Mouse (Mus musculus): ENCODE data around the gene 1700025G04Rik. TPM values are rescaled to one million over a fixed set of nuclear protein-coding genes. Genes with fewer than 3 reads are reported as not detected.
A peak's percentile ranks its signal among the peaks of the same experiment; 100 is the strongest.

Gene 1700025G04Rik
- polyA plus RNA-seq, 1 experiment from 2014 or later: 45.1 TPM

DNA sequence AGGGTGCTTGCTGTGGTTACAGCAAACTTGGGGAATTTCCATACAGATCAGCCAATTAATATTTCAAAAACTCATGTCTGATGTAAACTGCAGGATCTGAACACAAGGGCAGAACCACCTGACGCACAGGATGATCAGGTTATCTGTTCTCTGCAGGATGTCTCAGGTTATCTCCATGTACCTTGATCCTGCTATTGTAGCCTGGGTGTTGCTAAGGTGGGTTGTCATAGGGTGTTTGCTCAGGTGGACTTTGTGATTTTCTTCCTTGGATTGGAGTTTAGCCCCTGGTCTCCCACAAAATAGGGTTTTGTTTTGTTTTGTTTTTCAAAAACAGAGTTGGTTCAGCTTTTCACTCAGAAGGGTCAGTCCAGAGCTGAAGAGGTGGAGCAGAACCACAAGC lies 104.9 kb downstream of the 1700025G04Rik start:
- no peak for ATAC-seq (ENCODE audit: low read depth)
- H3K27me3 ChIP-seq: no peaks in the 10 kb centered on the region
- no peak overlapping the region for H3K4me3 ChIP-seq
- 100% methylated on average over 1 of the region's 1 CpGs for WGBS
- H3K4me1 ChIP-seq (replicated peaks): peaks cover 66% of the 10 kb centered on the region
- H3K4me2 ChIP-seq: no peak overlapping the region
- no peak overlapping the region for H3K9ac ChIP-seq
- no peaks in the 10 kb centered on the region for H3K9me3 ChIP-seq
- no peaks in the 10 kb centered on the region for H3K36me3 ChIP-seq
- H3K27ac ChIP-seq (replicated peaks): no peak overlapping the region

- H3K4me2 ChIP-seq: no peak overlapping the region
- H3K9ac ChIP-seq: peak overlapping the region; percentile 6; the same call in 1 of the 2 replicates
- 34% methylated on average over 4 of the region's 4 CpGs for WGBS
- H3K4me3 ChIP-seq: no peak overlapping the region
- peaks cover 55% of the 10 kb centered on the region for H3K4me1 ChIP-seq (replicated peaks)
- H3K27ac ChIP-seq (replicated peaks): peak overlapping the region; percentile 57
- no peaks in the 10 kb centered on the region for H3K27me3 ChIP-seq
- H3K36me3 ChIP-seq: no peaks in the 10 kb centered on the region
- no peaks in the 10 kb centered on the region for H3K9me3 ChIP-seq
- no peak for ATAC-seq (ENCODE audit: low read depth)
Measured at GRCm38 (mm10) chr1:151983991-151984390, 105.9 kb downstream of the 1700025G04Rik start.

- Histone ChIP-seq H3K4me3 (no peak overlapping the region), H3K9ac (no peak overlapping the region), H3K9me3 (no peaks in the 10 kb centered on the region), H3K4me1 (replicated peaks) (peaks cover 58% of the 10 kb centered on the region), H3K27ac (replicated peaks) (no peak overlapping the region), H3K4me2 (no peak overlapping the region), H3K36me3 (no peaks in the 10 kb centered on the region), H3K27me3 (no peaks in the 10 kb centered on the region)
- WGBS: 83% methylated on average over 7 of the region's 7 CpGs
- ATAC-seq (ENCODE audit: low read depth): no peak
Measured at GRCm38 (mm10) chr1:151980498-151980897, 109.4 kb downstream of the 1700025G04Rik start.

DNA sequence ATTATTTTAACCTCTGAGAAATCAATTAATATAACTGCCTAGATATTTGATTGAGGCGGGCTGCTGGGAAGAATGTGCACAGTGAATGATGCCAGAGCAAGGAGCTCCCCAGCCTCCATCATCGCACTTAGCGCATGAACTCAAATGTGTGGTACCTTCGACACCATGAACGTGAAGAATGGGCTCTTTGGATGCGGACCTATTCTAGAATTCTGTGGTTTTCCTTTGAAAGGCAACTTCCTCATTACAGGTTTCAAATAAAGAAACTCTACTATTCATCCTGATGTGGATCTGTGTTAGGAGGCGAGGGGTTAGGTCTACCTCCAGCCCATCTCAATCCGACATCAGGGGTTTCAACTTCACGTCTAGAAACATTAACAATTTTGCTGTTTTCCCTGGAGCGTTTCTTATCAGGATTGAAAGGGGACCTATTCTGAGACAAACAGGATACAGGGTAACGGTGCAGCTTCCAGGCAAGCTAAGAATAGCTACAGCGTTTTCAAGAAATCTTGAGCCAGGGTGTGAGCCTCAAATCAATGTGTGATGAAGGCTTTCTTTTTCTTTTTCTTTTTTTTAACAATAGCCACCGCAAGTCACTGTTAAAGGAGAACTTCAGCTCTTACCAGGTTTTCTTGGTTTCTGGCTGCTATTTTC lies 110.0 kb downstream of the 1700025G04Rik start:
- Histone ChIP-seq H3K27ac (replicated peaks) (no peak overlapping the region), H3K36me3 (no peaks in the 10 kb centered on the region), H3K9me3 (no peaks in the 10 kb centered on the region), H3K4me3 (no peak overlapping the region), H3K9ac (no peak overlapping the region), H3K4me1 (replicated peaks) (peaks cover 52% of the 10 kb centered on the region), H3K4me2 (no peak overlapping the region), H3K27me3 (no peaks in the 10 kb centered on the region)
- 78% methylated on average over 13 of the region's 13 CpGs for WGBS
- no peak for ATAC-seq (ENCODE audit: low read depth)

GRCm38 (mm10) chr1:151978751-151979150 lies 111.2 kb downstream of the 1700025G04Rik start:
- Histone ChIP-seq H3K9me3 (no peaks in the 10 kb centered on the region), H3K9ac (no peak overlapping the region), H3K36me3 (no peaks in the 10 kb centered on the region), H3K4me2 (no peak overlapping the region), H3K27ac (replicated peaks) (no peak overlapping the region; the same call in 1 of the 2 replicates), H3K27me3 (no peaks in the 10 kb centered on the region), H3K4me1 (replicated peaks) (peaks cover 40% of the 10 kb centered on the region), H3K4me3 (no peak overlapping the region)
- no peak for ATAC-seq (ENCODE audit: low read depth)
- 89% methylated on average over 15 of the region's 15 CpGs for WGBS

DNA sequence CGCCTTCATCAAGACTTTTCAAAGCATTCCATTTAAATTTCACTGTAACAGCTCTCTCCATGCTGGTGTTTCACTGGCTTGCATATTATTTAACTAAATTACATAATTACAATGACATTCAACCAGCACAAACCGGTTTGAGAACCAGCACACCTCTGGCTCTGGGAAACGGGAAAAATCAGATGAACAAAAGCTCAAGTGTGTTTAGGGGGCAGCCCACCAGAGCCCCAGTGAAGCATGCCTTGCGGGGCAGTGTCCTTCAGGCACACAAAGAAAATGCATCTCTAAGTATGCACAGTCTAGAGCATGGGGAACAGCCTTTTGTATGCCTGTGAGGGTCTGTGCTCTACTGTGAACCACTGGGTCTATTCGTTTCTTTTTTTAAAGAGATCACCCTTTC lies 112.3 kb downstream of the 1700025G04Rik start:
- Histone ChIP-seq H3K9me3 (no peaks in the 10 kb centered on the region), H3K27me3 (no peaks in the 10 kb centered on the region), H3K36me3 (no peaks in the 10 kb centered on the region), H3K4me1 (replicated peaks) (peaks cover 32% of the 10 kb centered on the region), H3K4me3 (no peak overlapping the region), H3K27ac (replicated peaks) (peak overlapping the region; percentile 77), H3K9ac (no peak overlapping the region), H3K4me2 (no peak overlapping the region)
- ATAC-seq (ENCODE audit: low read depth): peak; percentile 54
- WGBS: 45% methylated on average over 5 of the region's 5 CpGs

DNA sequence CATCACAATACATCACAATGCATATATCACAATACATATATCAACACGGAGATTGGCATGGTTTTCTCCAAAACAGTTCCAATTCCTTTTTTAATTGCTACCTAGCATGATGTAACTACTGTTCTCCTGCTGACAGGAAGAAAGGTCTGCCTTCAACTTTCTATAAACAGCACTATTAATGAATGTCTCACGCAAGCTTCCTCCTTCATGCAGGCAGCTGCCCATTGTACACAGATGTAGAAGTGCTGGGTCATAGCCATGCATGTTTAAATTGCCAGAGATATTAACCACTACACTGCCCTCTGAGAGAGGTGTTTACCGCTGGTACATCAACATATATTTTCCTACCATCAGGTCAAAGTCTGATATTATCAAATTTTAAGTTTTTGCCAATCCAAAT lies 113.1 kb downstream of the 1700025G04Rik start:
- Histone ChIP-seq H3K36me3 (no peaks in the 10 kb centered on the region), H3K4me2 (no peak overlapping the region), H3K9ac (no peak overlapping the region), H3K4me3 (no peak overlapping the region), H3K27ac (replicated peaks) (no peak overlapping the region), H3K9me3 (no peaks in the 10 kb centered on the region), H3K4me1 (replicated peaks) (peaks cover 32% of the 10 kb centered on the region), H3K27me3 (no peaks in the 10 kb centered on the region)
- 68% methylated on average over 3 of the region's 3 CpGs for WGBS
- no peak for ATAC-seq (ENCODE audit: low read depth)

DNA sequence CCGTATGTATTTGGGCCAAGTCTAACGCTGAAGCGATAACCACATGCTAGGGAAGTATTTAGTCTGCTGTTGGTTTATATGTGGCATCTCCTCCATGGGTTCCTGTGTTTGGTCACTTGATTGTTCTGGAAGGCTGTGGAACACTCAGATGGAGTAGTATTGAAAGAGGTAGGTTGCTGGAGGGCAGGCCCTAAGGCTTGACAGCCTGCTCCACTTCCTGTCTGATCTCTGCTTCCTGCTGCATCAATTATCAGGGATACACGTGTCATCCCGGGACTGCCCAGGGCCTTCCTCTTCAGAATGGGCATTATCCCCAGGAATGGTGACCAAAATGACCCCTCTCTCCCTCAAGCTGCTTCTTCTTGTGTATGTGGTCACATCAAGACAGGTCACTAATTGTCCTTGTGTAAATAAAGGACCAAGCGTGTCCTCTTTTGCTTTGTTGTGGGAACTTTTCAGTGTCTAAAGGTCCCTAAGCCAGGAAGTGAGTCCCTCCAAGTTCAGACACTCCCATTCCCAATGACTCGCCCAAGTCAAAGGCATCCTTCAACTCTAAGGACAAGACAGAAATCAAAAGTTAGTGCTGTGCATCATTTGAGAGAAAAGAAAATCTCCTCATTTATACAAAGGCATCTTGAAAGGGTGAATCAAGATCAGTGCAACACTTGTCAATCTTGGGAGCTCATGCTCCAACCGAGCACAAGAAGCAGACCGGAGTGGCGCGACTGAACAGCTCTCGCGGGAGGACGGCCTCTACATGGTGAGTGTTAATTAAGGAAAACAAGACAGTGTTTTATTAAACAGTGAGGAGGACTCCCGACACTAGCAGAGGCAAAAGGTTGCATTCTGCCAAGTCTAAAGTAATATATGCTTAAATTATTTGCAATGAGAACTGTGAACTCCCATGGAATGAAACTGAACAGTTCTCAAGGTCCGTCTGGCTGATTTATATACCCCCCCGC lies 114.2 kb downstream of the 1700025G04Rik start:
- 65% methylated on average over 17 of the region's 17 CpGs for WGBS

DNA sequence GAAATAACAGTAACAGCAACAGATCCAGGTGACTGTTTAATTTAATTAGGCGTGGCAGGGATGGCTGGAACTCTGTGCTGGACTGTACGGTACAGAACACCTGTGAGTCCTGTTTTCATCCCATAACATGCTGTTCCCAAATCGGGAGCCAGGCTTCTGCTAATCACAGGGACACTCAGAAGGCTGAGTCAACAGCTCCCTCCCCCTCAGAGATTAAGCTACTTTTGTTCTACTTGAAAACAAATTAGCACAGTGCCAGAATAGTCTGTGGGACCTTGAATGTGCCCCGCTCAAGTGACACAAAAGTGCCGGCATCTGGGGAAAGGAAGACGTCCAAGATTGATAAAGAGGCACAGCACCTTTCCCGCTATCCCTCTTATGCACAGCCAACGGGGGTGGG lies 115.0 kb downstream of the 1700025G04Rik start:
- no peak overlapping the region for H3K4me2 ChIP-seq
- no peaks in the 10 kb centered on the region for H3K27me3 ChIP-seq
- H3K9me3 ChIP-seq: no peaks in the 10 kb centered on the region
- H3K27ac ChIP-seq (replicated peaks): no peak overlapping the region
- no peak overlapping the region for H3K9ac ChIP-seq
- WGBS: 81% methylated on average over 8 of the region's 8 CpGs
- H3K4me3 ChIP-seq: no peak overlapping the region
- H3K4me1 ChIP-seq (replicated peaks): peaks cover 28% of the 10 kb centered on the region
- H3K36me3 ChIP-seq: no peaks in the 10 kb centered on the region
- no peak for ATAC-seq (ENCODE audit: low read depth)

More for the DNA sequence above, 114.2 kb downstream of the 1700025G04Rik start:
- no peak overlapping the region for H3K9ac ChIP-seq
- H3K4me3 ChIP-seq: no peak overlapping the region
- peaks cover 32% of the 10 kb centered on the region for H3K4me1 ChIP-seq (replicated peaks)
- no peaks in the 10 kb centered on the region for H3K9me3 ChIP-seq
- H3K27me3 ChIP-seq: no peaks in the 10 kb centered on the region
- H3K36me3 ChIP-seq: no peaks in the 10 kb centered on the region
- no peak overlapping the region for H3K4me2 ChIP-seq
- no peak for ATAC-seq (ENCODE audit: low read depth)
- H3K27ac ChIP-seq (replicated peaks): no peak overlapping the region

DNA sequence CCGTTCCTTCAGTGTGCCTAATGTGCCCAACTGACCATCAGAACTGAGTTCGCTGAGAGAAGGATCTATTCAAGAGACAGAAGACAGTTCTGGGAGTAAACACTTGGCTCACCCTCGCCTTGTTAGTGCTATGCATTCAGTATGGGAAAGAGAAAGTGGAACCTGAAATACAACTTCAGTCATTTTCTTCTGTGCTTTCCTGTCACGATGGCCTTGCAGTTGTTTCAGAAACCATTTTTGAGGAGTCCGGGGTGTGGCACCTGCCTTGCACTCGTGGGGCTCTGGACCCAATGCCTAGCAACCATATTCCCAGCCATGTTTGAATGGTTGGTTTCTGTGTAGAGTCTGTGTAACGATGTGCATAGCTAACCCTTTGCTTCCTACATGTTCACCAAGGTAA lies 115.5 kb downstream of the 1700025G04Rik start:
- no peak for ATAC-seq (ENCODE audit: low read depth)
- no peaks in the 10 kb centered on the region for H3K36me3 ChIP-seq
- WGBS: 91% methylated on average over 7 of the region's 7 CpGs
- no peak overlapping the region for H3K27ac ChIP-seq (replicated peaks)
- no peak overlapping the region for H3K9ac ChIP-seq
- H3K4me3 ChIP-seq: no peak overlapping the region
- no peak overlapping the region for H3K4me2 ChIP-seq
- no peaks in the 10 kb centered on the region for H3K9me3 ChIP-seq
- no peaks in the 10 kb centered on the region for H3K27me3 ChIP-seq
- H3K4me1 ChIP-seq (replicated peaks): peaks cover 28% of the 10 kb centered on the region

- 78% methylated on average over 5 of the region's 5 CpGs for WGBS
- no peak overlapping the region for H3K4me3 ChIP-seq
- no peaks in the 10 kb centered on the region for H3K36me3 ChIP-seq
- H3K9me3 ChIP-seq: no peaks in the 10 kb centered on the region
- no peak overlapping the region for H3K4me2 ChIP-seq
- no peak for ATAC-seq (ENCODE audit: low read depth)
- no peaks in the 10 kb centered on the region for H3K27me3 ChIP-seq
- H3K4me1 ChIP-seq (replicated peaks): peaks cover 22% of the 10 kb centered on the region
- no peak overlapping the region for H3K27ac ChIP-seq (replicated peaks)
- no peak overlapping the region for H3K9ac ChIP-seq
Measured at GRCm38 (mm10) chr1:151973110-151973700, 116.7 kb downstream of the 1700025G04Rik start.

DNA sequence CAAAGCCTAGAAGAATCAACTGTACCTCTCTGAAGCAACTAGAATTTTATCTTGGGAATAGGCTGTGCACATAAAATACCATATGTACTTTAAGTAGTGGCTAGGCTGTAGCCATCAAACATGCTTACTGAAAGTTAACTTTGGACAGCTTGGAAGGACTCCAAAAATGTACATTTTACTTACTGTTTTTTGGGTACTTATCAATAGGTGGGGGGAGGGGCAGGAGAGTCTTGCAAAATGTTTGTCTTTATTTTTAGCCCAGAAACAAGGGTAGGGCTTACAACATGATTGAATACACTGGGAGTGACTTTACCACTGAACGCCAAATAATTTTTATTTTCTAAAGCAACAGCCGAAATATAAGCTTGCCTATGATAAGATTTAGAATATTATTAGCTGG lies 118.3 kb downstream of the 1700025G04Rik start:
- Histone ChIP-seq H3K9ac (no peak overlapping the region), H3K4me3 (no peak overlapping the region), H3K27me3 (no peaks in the 10 kb centered on the region), H3K27ac (replicated peaks) (no peak overlapping the region), H3K36me3 (no peaks in the 10 kb centered on the region), H3K9me3 (no peaks in the 10 kb centered on the region), H3K4me1 (replicated peaks) (peaks cover 7% of the 10 kb centered on the region), H3K4me2 (no peak overlapping the region)
- no peak for ATAC-seq (ENCODE audit: low read depth)
- WGBS: 87% methylated on average over 2 of the region's 2 CpGs
